Mouse (Mus musculus) MEL (cell line): ENCODE results near the gene Nfxl1. TPM values are rescaled to one million over a fixed set of nuclear protein-coding genes. Genes with fewer than 3 reads are reported as not detected.

ENCODE experiments used
- DNase-seq: peaks from one replicate; pipeline ENCODE4 v3.0.0; 2011; ENCODE audit warnings: low read depth, low spot score
- H3K27ac ChIP-seq: 2 replicates; pipeline ENCODE4 v1.5.1; 2012; ENCODE audit warnings: low read depth, mild to moderate bottlenecking, control low read depth, low read length, moderate library complexity; ENCODE audit not compliant: control insufficient read depth
- H3K27me3 ChIP-seq, 2 experiments: fragments of 150-350 bp in 1 of 2; sonication (generic) in 1 of 2; 2 replicates each; pipeline ENCODE4 v1.6.1; 2012; ENCODE audit warnings: low read length in 2 of 2, mild to moderate bottlenecking in 2 of 2, improper control_type of control experiment in 1 of 2, moderate library complexity in 1 of 2; ENCODE audit not compliant: insufficient read depth in 2 of 2, control insufficient read depth in 1 of 2
- H3K36me3 ChIP-seq, 2 experiments: 2 replicates each; pipeline ENCODE4 v1.6.1; 2012 to 2014; ENCODE audit warnings: low read length in 2 of 2, improper control_type of control experiment in 1 of 2, inconsistent platforms in 1 of 2, mild to moderate bottlenecking in 1 of 2; ENCODE audit not compliant: insufficient read depth in 2 of 2, control insufficient read depth in 1 of 2
- H3K4me1 ChIP-seq, 2 experiments: fragments of 150-350 bp in 1 of 2; sonication (generic) in 1 of 2; 2 replicates each; pipeline ENCODE4 v1.6.1; 2012; ENCODE audit warnings: low read length in 2 of 2, improper control_type of control experiment in 1 of 2, mild to moderate bottlenecking in 1 of 2; ENCODE audit not compliant: insufficient read depth in 2 of 2, control insufficient read depth in 1 of 2
- H3K4me3 ChIP-seq, 2 experiments: fragments of 150-350 bp in 1 of 2; sonication (generic) in 1 of 2; 2 replicates each; pipeline ENCODE4 v1.5.1; 2012; ENCODE audit warnings: low read depth in 2 of 2, low read length in 2 of 2, mild to moderate bottlenecking in 2 of 2, moderate library complexity in 2 of 2, control low read depth in 1 of 2, improper control_type of control experiment in 1 of 2; ENCODE audit not compliant: control insufficient read depth in 1 of 2, insufficient read depth in 1 of 2
- H3K79me2 ChIP-seq: 2 replicates; pipeline ENCODE4 v1.6.1; 2012; ENCODE audit warnings: mild to moderate bottlenecking, low read length, moderate library complexity; ENCODE audit not compliant: control insufficient read depth, poor library complexity, insufficient read depth
- H3K9ac ChIP-seq: 2 replicates; pipeline ENCODE4 v1.6.1; 2012; ENCODE audit warnings: low read depth, mild to moderate bottlenecking, control low read depth, low read length, moderate library complexity; ENCODE audit not compliant: control insufficient read depth, poor library complexity, severe bottlenecking
- H3K9me3 ChIP-seq: fragments of 150-350 bp; sonication (generic); replicated peaks from 2 replicates; pipeline ENCODE4 v1.6.1; 2012; ENCODE audit warnings: mild to moderate bottlenecking, low read length, improper control_type of control experiment, moderate library complexity; ENCODE audit not compliant: insufficient read depth
- BHLHE40 ChIP-seq: IDR thresholded peaks from 2 replicates; pipeline ENCODE4 v1.6.1; 2012; ENCODE audit warnings: low read depth, mild to moderate bottlenecking, inconsistent platforms, low read length, improper control_type of control experiment, borderline replicate concordance
- CHD1 ChIP-seq: IDR thresholded peaks from 2 replicates; pipeline ENCODE4 v1.6.1; 2012; ENCODE audit warnings: low read depth, mild to moderate bottlenecking, inconsistent platforms, low read length, improper control_type of control experiment
- EP300 ChIP-seq, 2 experiments: IDR thresholded peaks; 2 replicates each; pipeline ENCODE4 v1.6.1; 2011; ENCODE audit warnings: improper control_type of control experiment in 2 of 2, low read length in 2 of 2, low read depth in 1 of 2, mild to moderate bottlenecking in 1 of 2
- GATA1 ChIP-seq: IDR thresholded peaks from 2 replicates; pipeline ENCODE4 v1.6.1; 2011; ENCODE audit warnings: low read depth, low read length, improper control_type of control experiment
- JUND ChIP-seq: IDR thresholded peaks from 2 replicates; pipeline ENCODE4 v1.6.1; 2011; ENCODE audit warnings: low read depth, mild to moderate bottlenecking, improper control_type of control experiment, low read length
- KAT2A ChIP-seq: conservative IDR thresholded peaks from 2 replicates; pipeline ENCODE4 v1.6.1; 2012; ENCODE audit warnings: low read depth, low read length, improper control_type of control experiment, inconsistent platforms
- MAFK ChIP-seq: IDR thresholded peaks from 2 replicates; pipeline ENCODE4 v1.6.1; 2011; ENCODE audit warnings: low read depth, mild to moderate bottlenecking, low read length, improper control_type of control experiment, borderline replicate concordance
- MAX ChIP-seq: IDR thresholded peaks from 2 replicates; pipeline ENCODE4 v1.6.1; 2011; ENCODE audit warnings: low read length, improper control_type of control experiment
- MAZ ChIP-seq: IDR thresholded peaks from 2 replicates; pipeline ENCODE4 v1.6.1; 2012; ENCODE audit warnings: low read depth, mild to moderate bottlenecking, inconsistent platforms, low read length, improper control_type of control experiment
- MXI1 ChIP-seq: IDR thresholded peaks from 2 replicates; pipeline ENCODE4 v1.6.1; 2011; ENCODE audit warnings: mild to moderate bottlenecking, low read depth, low read length, improper control_type of control experiment
- NELFE ChIP-seq: IDR thresholded peaks from 2 replicates; pipeline ENCODE4 v1.6.1; 2011; ENCODE audit warnings: low read depth, low read length, improper control_type of control experiment
- NRF1 ChIP-seq: IDR thresholded peaks from 2 replicates; pipeline ENCODE4 v1.6.1; 2014; ENCODE audit warnings: low read depth, mild to moderate bottlenecking, inconsistent platforms, low read length, improper control_type of control experiment, moderate library complexity; ENCODE audit not compliant: poor library complexity, insufficient read depth, severe bottlenecking
- POLR2A ChIP-seq, 2 experiments: IDR thresholded peaks; 2 replicates each; pipeline ENCODE4 v1.6.1; 2011 to 2012; ENCODE audit warnings: low read length in 2 of 2, mild to moderate bottlenecking in 2 of 2, control low read depth in 1 of 2, improper control_type of control experiment in 1 of 2, low read depth in 1 of 2, moderate library complexity in 1 of 2; ENCODE audit not compliant: control insufficient read depth in 1 of 2, insufficient read depth in 1 of 2, poor library complexity in 1 of 2
- RCOR1 ChIP-seq: IDR thresholded peaks from 2 replicates; pipeline ENCODE4 v1.6.1; 2012; ENCODE audit warnings: low read depth, mild to moderate bottlenecking, inconsistent platforms, low read length, improper control_type of control experiment
- SIN3A ChIP-seq: IDR thresholded peaks from 2 replicates; pipeline ENCODE4 v1.6.1; 2012; ENCODE audit warnings: low read length, improper control_type of control experiment, inconsistent platforms
- SMC3 ChIP-seq: IDR thresholded peaks from 2 replicates; pipeline ENCODE4 v1.6.1; 2011; ENCODE audit warnings: low read depth, low read length, improper control_type of control experiment
- TAL1 ChIP-seq: IDR thresholded peaks from 2 replicates; pipeline ENCODE4 v1.6.1; 2012; ENCODE audit warnings: mild to moderate bottlenecking, inconsistent platforms, low read length, moderate library complexity, mixed read lengths
- TCF12 ChIP-seq: IDR thresholded peaks from 2 replicates; pipeline ENCODE4 v1.6.1; 2014; ENCODE audit warnings: low read depth, mild to moderate bottlenecking, inconsistent platforms, low read length, improper control_type of control experiment, moderate library complexity
- USF2 ChIP-seq, 2 experiments: IDR thresholded peaks; 2 replicates each; pipeline ENCODE4 v1.6.1; 2011 to 2012; ENCODE audit warnings: improper control_type of control experiment in 2 of 2, low read length in 2 of 2, borderline replicate concordance in 1 of 2, inconsistent platforms in 1 of 2, low read depth in 1 of 2, mild to moderate bottlenecking in 1 of 2; ENCODE audit not compliant: insufficient read depth in 1 of 2
- ZC3H11A ChIP-seq: IDR thresholded peaks from 2 replicates; pipeline ENCODE4 v1.6.1; 2012; ENCODE audit warnings: low read depth, mild to moderate bottlenecking, inconsistent platforms, low read length, improper control_type of control experiment
- ZNF384 ChIP-seq: IDR thresholded peaks from 2 replicates; pipeline ENCODE4 v1.6.1; 2012; ENCODE audit warnings: low read depth, mild to moderate bottlenecking, inconsistent platforms, low read length, improper control_type of control experiment
- polyA plus RNA-seq, 2 experiments: library from polyadenylated mRNA; stranded (reverse) in 1 of 2; unstranded in 1 of 2; fragments of >175 nt in 1 of 2; fragments of >200 nt in 1 of 2; gene quantifications; 2 replicates each; pipeline versions ENCODE4 v1.2.1 to v1.2.4; 2012; ENCODE audit warnings: low replicate concordance in 2 of 2, low read depth in 1 of 2; ENCODE audit not compliant: insufficient read length in 2 of 2, insufficient read depth in 1 of 2, missing spikeins in 1 of 2
- total RNA-seq: library from RNA; depleted of rRNA; stranded (reverse); fragments of 300-350 nt; gene quantifications from 2 replicates; pipeline ENCODE4 v1.2.3, GENCODE M21; 2012

Nfxl1 gene
- total and polyA plus RNA-seq, 3 experiments: 13.5 to 18.9 TPM; not detected in 1

DNA sequence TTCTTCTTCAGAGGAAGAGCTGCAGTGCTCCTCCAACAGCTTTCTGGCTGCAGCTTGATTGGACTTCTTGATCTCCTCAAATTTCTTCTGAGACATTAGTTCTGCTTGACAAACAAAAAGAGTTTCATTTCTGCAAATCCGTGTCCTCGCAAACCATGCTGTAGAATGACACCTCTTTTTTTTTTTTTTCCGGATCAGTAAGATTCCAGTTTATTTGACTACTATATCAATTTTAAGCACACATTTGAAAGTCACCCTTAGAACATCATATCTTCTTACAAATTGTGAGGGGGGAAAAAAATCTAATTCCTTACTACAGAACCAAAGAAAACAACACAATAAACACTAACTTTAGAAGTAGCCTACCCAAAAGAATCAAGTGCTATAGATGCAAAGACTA lies 3.2 kb downstream of the Nfxl1 start:
- H3K36me3 ChIP-seq: peaks cover 13 to 30% of the 10 kb centered on the region in 2 experiments
- H3K79me2 ChIP-seq: peaks cover 11% of the 10 kb centered on the region
- no peak for TF ChIP-seq ZNF384
- TF ChIP-seq TCF12: no peak
- no peak for TF ChIP-seq TAL1
- TF ChIP-seq RCOR1: no peak
- no peak for TF ChIP-seq BHLHE40
- no peak for TF ChIP-seq KAT2A
- no peak for TF ChIP-seq NRF1
- no peak for TF ChIP-seq MAX
- TF ChIP-seq NELFE: no peak
- no peak for TF ChIP-seq MAFK
- no peak for TF ChIP-seq ZC3H11A
- no peak for TF ChIP-seq USF2 (IDR thresholded peaks at IDR 0.05; ENCODE audit: borderline replicate concordance in 1 of 2, insufficient read depth in 1 of 2, low read depth in 1 of 2, low read length in 2 of 2)
- TF ChIP-seq GATA1: no peak
- no peak for TF ChIP-seq SMC3
- no peak for TF ChIP-seq CHD1
- no peak for TF ChIP-seq EP300 (IDR thresholded peaks at IDR 0.05; ENCODE audit: low read depth in 1 of 2, low read length in 2 of 2)
- TF ChIP-seq POLR2A (IDR thresholded peaks at IDR 0.05; ENCODE audit: control insufficient read depth in 1 of 2, insufficient read depth in 1 of 2, low read depth in 1 of 2, low read length in 2 of 2, poor library complexity in 1 of 2): no peak
- no peak overlapping the region for H3K9ac ChIP-seq
- no peak overlapping the region for H3K4me3 ChIP-seq
- no peak for DNase-seq
- no peaks in the 10 kb centered on the region for H3K9me3 ChIP-seq
- peaks cover 4 to 9% of the 10 kb centered on the region in 2 experiments for H3K4me1 ChIP-seq
- no peaks in the 10 kb centered on the region for H3K27me3 ChIP-seq
- no peak overlapping the region for H3K27ac ChIP-seq

DNA sequence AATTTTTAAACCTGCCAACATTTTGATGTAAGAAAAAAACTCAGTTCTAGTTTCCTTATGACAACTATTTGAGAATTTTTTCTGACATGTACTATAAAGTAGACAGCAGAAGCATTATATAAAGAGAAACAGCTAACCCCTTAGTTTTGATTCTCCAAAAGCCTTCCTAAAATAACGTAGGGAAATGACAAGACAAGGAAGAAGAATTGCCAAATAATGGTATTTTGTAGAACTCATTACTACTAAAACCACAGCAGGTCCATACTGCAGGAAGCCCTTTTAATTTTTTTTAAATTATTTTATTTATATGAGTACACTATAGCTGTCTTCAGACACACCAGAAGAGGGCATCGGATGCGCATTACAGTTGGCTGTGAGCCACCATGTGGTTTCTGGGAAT lies 8.3 kb downstream of the Nfxl1 start:
- H3K27me3 ChIP-seq: no peaks in the 10 kb centered on the region
- H3K4me1 ChIP-seq: no peaks in the 10 kb centered on the region; a peak in 1 of 4 replicates
- DNase-seq: no peak
- H3K36me3 ChIP-seq: peaks cover 2 to 24% of the 10 kb centered on the region in 2 experiments; a peak in 3 of 4 replicates
- no peaks in the 10 kb centered on the region for H3K79me2 ChIP-seq
- H3K27ac ChIP-seq: no peak overlapping the region
- no peak overlapping the region for H3K4me3 ChIP-seq
- no peak overlapping the region for H3K9ac ChIP-seq
- H3K9me3 ChIP-seq: no peaks in the 10 kb centered on the region
- no peak for TF ChIP-seq SIN3A
- no peak for TF ChIP-seq MAZ
- TF ChIP-seq JUND: no peak
- TF ChIP-seq EP300 (IDR thresholded peaks at IDR 0.05; ENCODE audit: low read depth in 1 of 2, low read length in 2 of 2): no peak
- no peak for TF ChIP-seq MXI1
